ENCODE assay signal across 8 mouse cellular contexts in genomic region chr4:140616894-140617293, GRCm38 (mm10). TPM values are rescaled to one million over a fixed set of nuclear protein-coding genes. Genes with fewer than 3 reads are reported as not detected.
DNase-seq lines count a peak whose midpoint lies in the region; ATAC-seq and TF ChIP-seq lines count a peak whose summit lies in the region.
"Had no signal": no experiment of that assay in that cellular context is flagged by ENCODE, and none has a peak within 500 bp of the region (broad histone marks: within the 10 kb centered on the region; RNA-seq: fewer than 3 reads in every experiment).

No protein-coding gene starts in this region.

- H3K4me3 ChIP-seq in heart, postnatal 0 days (ENCODE audit: low read depth, low read length): no peak overlapping the region
- no peak overlapping the region for H3K4me3 ChIP-seq in embryonic facial prominence, embryonic 15.5 days (replicated peaks)
- no peak overlapping the region for H3K4me3 ChIP-seq in liver, embryonic 14.5 days (ENCODE audit: insufficient read depth in 1 of 2, low read depth in 2 of 2, low read length in 2 of 2)
- H3K4me3 ChIP-seq: limb, embryonic 13.5 days had no signal

- peaks cover 23% of the 10 kb centered on the region for H3K4me1 ChIP-seq in heart, postnatal 0 days (ENCODE audit: control insufficient read depth, insufficient read depth)
- H3K4me1 ChIP-seq in embryonic facial prominence, embryonic 15.5 days: peaks cover 30% of the 10 kb centered on the region
- H3K4me1 ChIP-seq in liver, embryonic 14.5 days (replicated peaks; ENCODE audit: control insufficient read depth in 2 of 2, insufficient read depth in 2 of 2, low read length in 1 of 2): peaks cover 0 to 8% of the 10 kb centered on the region in 2 experiments; a peak in 1 of 4 replicates

- no peak for TF ChIP-seq EP300 in heart, postnatal 0 days (IDR thresholded peaks at IDR 0.05; ENCODE audit: low read depth)
- no peak for TF ChIP-seq EP300 in liver, embryonic 14.5 days (IDR thresholded peaks at IDR 0.05; ENCODE audit: low read depth)

- H3K36me3 ChIP-seq in heart, postnatal 0 days (replicated peaks; ENCODE audit: control insufficient read depth, insufficient read depth, low read length): no peaks in the 10 kb centered on the region
- H3K36me3 ChIP-seq in embryonic facial prominence, embryonic 15.5 days: peaks cover 6% of the 10 kb centered on the region; the same call in 1 of the 2 replicates
- no peaks in the 10 kb centered on the region for H3K36me3 ChIP-seq in liver, embryonic 14.5 days (replicated peaks; ENCODE audit: control insufficient read depth, insufficient read depth, low read depth)

- no peaks in the 10 kb centered on the region for H3K27me3 ChIP-seq in heart, postnatal 0 days (ENCODE audit: control insufficient read depth, insufficient read depth, low read length)
- H3K27me3 ChIP-seq in embryonic facial prominence, embryonic 15.5 days: no peaks in the 10 kb centered on the region
- no peaks in the 10 kb centered on the region for H3K27me3 ChIP-seq in liver, embryonic 14.5 days (ENCODE audit: control insufficient read depth, insufficient read depth, low read length)
- H3K27me3 ChIP-seq: limb, embryonic 13.5 days had no signal

- no peak overlapping the region for H3K4me2 ChIP-seq in heart, postnatal 0 days (ENCODE audit: low read depth, low read length)
- H3K4me2 ChIP-seq in embryonic facial prominence, embryonic 15.5 days (replicated peaks): no peak overlapping the region
- H3K4me2 ChIP-seq in liver, embryonic 14.5 days (ENCODE audit: low read depth): no peak overlapping the region
- H3K4me2 ChIP-seq: limb, embryonic 13.5 days had no signal

- ATAC-seq in heart, postnatal 0 days (ENCODE audit: insufficient read depth, low read depth): no peak
- no peak for ATAC-seq in embryonic facial prominence, embryonic 15.5 days (ENCODE audit: insufficient number of reproducible peaks, low FRiP score, low TSS enrichment, low read depth)
- ATAC-seq in liver, embryonic 14.5 days (ENCODE audit: insufficient read depth): peak; percentile 22; the same call in 1 of the 2 replicates

- 93% methylated on average over 11 of the region's 11 CpGs for WGBS in heart, postnatal 0 days
- 92% methylated on average over 11 of the region's 11 CpGs for WGBS in embryonic facial prominence, embryonic 15.5 days
- 73% methylated on average over 11 of the region's 11 CpGs for WGBS in liver, embryonic 14.5 days (ENCODE audit: insufficient replicate concordance)

- DNase-seq in heart, postnatal 0 days (ENCODE audit: low spot score): no peak
- DNase-seq in heart, adult 9 months (ENCODE audit: low spot score in 2 of 2): no peak
- peak; percentile 69 for DNase-seq in kidney, adult 11 months
- no peak for DNase-seq in liver, embryonic 14.5 days (ENCODE audit: low read depth in 3 of 3, low spot score in 3 of 3)
- DNase-seq in spleen, postnatal 14 days (ENCODE audit: low spot score in 2 of 2): no peak
- DNase-seq in left cerebral cortex, adult 9 months (ENCODE audit: low spot score in 2 of 2): no peak

- no peaks in the 10 kb centered on the region for H3K9me3 ChIP-seq in heart, postnatal 0 days (replicated peaks; ENCODE audit: control insufficient read depth, low read length)
- H3K9me3 ChIP-seq in embryonic facial prominence, embryonic 15.5 days (replicated peaks): no peaks in the 10 kb centered on the region
- no peaks in the 10 kb centered on the region for H3K9me3 ChIP-seq in liver, embryonic 14.5 days (ENCODE audit: control insufficient read depth, low read length)
- H3K9me3 ChIP-seq: limb, embryonic 13.5 days had no signal

- H3K27ac ChIP-seq in heart, postnatal 0 days (ENCODE audit: low read depth): peak overlapping the region; percentile 88
- H3K27ac ChIP-seq in embryonic facial prominence, embryonic 15.5 days (replicated peaks): 0 out of 2 replicates have a peak overlapping the region, but pooled peaks have one; percentile 6
- H3K27ac ChIP-seq in liver, embryonic 14.5 days: no peak overlapping the region

- H3K9ac ChIP-seq in heart, postnatal 0 days (replicated peaks; ENCODE audit: low read depth, low read length): peak overlapping the region; percentile 39; the same call in 1 of the 2 replicates
- no peak overlapping the region for H3K9ac ChIP-seq in embryonic facial prominence, embryonic 15.5 days
- no peak overlapping the region for H3K9ac ChIP-seq in liver, embryonic 14.5 days (replicated peaks)

- TF ChIP-seq CTCF in heart, postnatal 0 days (IDR thresholded peaks at IDR 0.05; ENCODE audit: low read depth): no peak
- TF ChIP-seq CTCF in liver, embryonic 14.5 days (IDR thresholded peaks at IDR 0.05; ENCODE audit: low read depth): no peak

RNA-seq across cellular contexts. Expression of gene Arhgef10l, which starts 48.9 kb away (rescaled TPM):
- 46.8 and 52.8 TPM in 2 replicates for total RNA-seq in heart, postnatal 0 days (2014; rRNA removed; ENCODE audit: low replicate concordance)
- 12.1 and 15.4 TPM in 2 replicates for polyA plus RNA-seq in heart, postnatal 0 days (2015; fragmentation: Nextera tagmentation; extraction: Ambion mirVana)
- polyA plus RNA-seq in embryonic facial prominence, embryonic 15.5 days (2015; fragmentation: Nextera tagmentation; extraction: Ambion mirVana): 17.0 and 18.6 TPM in 2 replicates
- polyA plus RNA-seq in liver, embryonic 14.5 days (2012; rRNA removed): 2.4 and 2.8 TPM in 2 replicates
- polyA plus RNA-seq in liver, embryonic 14.5 days (2014; fragmentation: Nextera tagmentation; extraction: Ambion mirVana): 2.1 and 2.5 TPM in 2 replicates
